9 mouse cellular contexts compared by ENCODE assay signal in genomic region chr10:52419402-52419801, GRCm38 (mm10). TPM values are rescaled to one million over a fixed set of nuclear protein-coding genes. Genes with fewer than 3 reads are reported as not detected.
DNase-seq lines count a peak whose midpoint lies in the region; ATAC-seq lines count a peak whose summit lies in the region.
"Had no signal": no experiment of that assay in that cellular context is flagged by ENCODE, and none has a peak within 500 bp of the region (broad histone marks: within the 10 kb centered on the region; RNA-seq: fewer than 3 reads in every experiment).

No protein-coding gene starts in this region.

- peak; percentile 84 for DNase-seq in heart, adult 11 months
- no peak for DNase-seq in heart, postnatal 25 days (ENCODE audit: low spot score)
- no peak for DNase-seq in intestine, embryonic 14.5 days (ENCODE audit: low spot score)
- DNase-seq in Muller cell, postnatal 12 days (ENCODE audit: inconsistent ontology term) = no peak
- DNase-seq in urinary bladder, postnatal 10 days (ENCODE audit: low spot score) = no peak
- DNase-seq: cerebellum, postnatal 36 days had no signal

- intact Hi-C loops in heart, postnatal 25 days (cut with DNase I) = no loop called here

- peak overlapping the region; percentile 54; the same call in 1 of the 2 replicates for H3K4me2 ChIP-seq in embryonic facial prominence, embryonic 15.5 days (replicated peaks)
- H3K4me2 ChIP-seq in intestine, embryonic 14.5 days (ENCODE audit: low read length) = peak overlapping the region; percentile 66
- H3K4me2 ChIP-seq in midbrain, embryonic 13.5 days (replicated peaks) = peak overlapping the region; percentile 80

- H3K4me1 ChIP-seq in embryonic facial prominence, embryonic 15.5 days = peaks cover 19% of the 10 kb centered on the region; the same call in 1 of the 2 replicates
- H3K4me1 ChIP-seq in intestine, embryonic 14.5 days (replicated peaks; ENCODE audit: control insufficient read depth, insufficient read depth, low read length) = peaks cover 12% of the 10 kb centered on the region
- H3K4me1 ChIP-seq in midbrain, embryonic 13.5 days (replicated peaks) = peaks cover 45% of the 10 kb centered on the region

- H3K27ac ChIP-seq in embryonic facial prominence, embryonic 15.5 days (replicated peaks) = no peak overlapping the region
- H3K27ac ChIP-seq in intestine, embryonic 14.5 days (ENCODE audit: low read depth) = no peak overlapping the region
- H3K27ac ChIP-seq in midbrain, embryonic 13.5 days = no peak overlapping the region

- no peak overlapping the region for H3K9ac ChIP-seq in embryonic facial prominence, embryonic 15.5 days
- H3K9ac ChIP-seq in intestine, embryonic 14.5 days (ENCODE audit: low read length) = 0 out of 2 replicates have a peak overlapping the region, but pooled peaks have one; percentile 92
- H3K9ac ChIP-seq in midbrain, embryonic 13.5 days (replicated peaks) = peak overlapping the region; percentile 88

- peak overlapping the region; percentile 85; the same call in 1 of the 2 replicates for H3K4me3 ChIP-seq in embryonic facial prominence, embryonic 15.5 days (replicated peaks)
- peak overlapping the region; percentile 85; the same call in 1 of the 2 replicates for H3K4me3 ChIP-seq in intestine, embryonic 14.5 days (ENCODE audit: low read depth, low read length)
- peak overlapping the region; percentile 66 for H3K4me3 ChIP-seq in midbrain, embryonic 13.5 days (replicated peaks)

- no peaks in the 10 kb centered on the region for H3K9me3 ChIP-seq in embryonic facial prominence, embryonic 15.5 days (replicated peaks)
- no peaks in the 10 kb centered on the region for H3K9me3 ChIP-seq in intestine, embryonic 14.5 days (ENCODE audit: control insufficient read depth, low read length)
- H3K9me3 ChIP-seq in midbrain, embryonic 13.5 days = no peaks in the 10 kb centered on the region

- no peaks in the 10 kb centered on the region for H3K27me3 ChIP-seq in embryonic facial prominence, embryonic 15.5 days
- no peaks in the 10 kb centered on the region for H3K27me3 ChIP-seq in intestine, embryonic 14.5 days (replicated peaks; ENCODE audit: control insufficient read depth, insufficient read depth, low read length)
- H3K27me3 ChIP-seq in midbrain, embryonic 13.5 days = no peaks in the 10 kb centered on the region

- WGBS in embryonic facial prominence, embryonic 15.5 days = 68% methylated on average over 4 of the region's 4 CpGs
- WGBS in intestine, embryonic 14.5 days = 76% methylated on average over 4 of the region's 4 CpGs
- 81% methylated on average over 4 of the region's 4 CpGs for WGBS in midbrain, embryonic 13.5 days

- ATAC-seq in embryonic facial prominence, embryonic 15.5 days (ENCODE audit: insufficient number of reproducible peaks, low FRiP score, low TSS enrichment, low read depth) = no peak
- no peak for ATAC-seq in intestine, embryonic 14.5 days (replicated peaks; ENCODE audit: low FRiP score, low TSS enrichment, low read depth)
- ATAC-seq in midbrain, embryonic 13.5 days = no peak
- ATAC-seq in erythroid progenitor cell, adult 5-6 weeks (replicated peaks; ENCODE audit: low FRiP score, poor library complexity, severe bottlenecking) = no peak

- no peaks in the 10 kb centered on the region for H3K36me3 ChIP-seq in embryonic facial prominence, embryonic 15.5 days
- H3K36me3 ChIP-seq in intestine, embryonic 14.5 days (ENCODE audit: control insufficient read depth, insufficient read depth, low read length) = 0 out of 2 replicates have a peak, but pooled peaks cover 7% of the 10 kb centered on the region
- no peaks in the 10 kb centered on the region for H3K36me3 ChIP-seq in midbrain, embryonic 13.5 days

RNA-seq across cellular contexts. Expression of gene Nus1, which starts 2.1 kb away (rescaled TPM):
- 10 to 100 TPM; 28.5 to 28.8 TPM for total RNA-seq in heart, postnatal 25 days (2021)
- polyA plus RNA-seq in embryonic facial prominence, embryonic 15.5 days (2015; fragmentation: Nextera tagmentation; extraction: Ambion mirVana) = 13.0 and 14.4 TPM in 2 replicates
- polyA plus RNA-seq in intestine, embryonic 14.5 days (2014; fragmentation: Nextera tagmentation; extraction: Ambion mirVana) = 15.0 and 16.6 TPM in 2 replicates
- polyA plus RNA-seq in midbrain, embryonic 13.5 days (2015; fragmentation: Nextera tagmentation; extraction: Ambion mirVana) = 18.3 and 18.5 TPM in 2 replicates
- total RNA-seq in erythroid progenitor cell, adult 5-6 weeks (2015; ENCODE audit: low replicate concordance) = 9.4 and 10.1 TPM in 2 replicates
- 4.7 and 10.8 TPM in 2 replicates for total RNA-seq in erythroid progenitor cell, adult 5-6 weeks (2017; ENCODE audit: low replicate concordance)

RNA-seq across cellular contexts. Expression of gene Nepn, which starts 30.6 kb away (rescaled TPM):
- total RNA-seq in heart, postnatal 25 days (2021) = under 1 TPM; 0.21 to 0.31 TPM
- polyA plus RNA-seq in embryonic facial prominence, embryonic 15.5 days (2015; fragmentation: Nextera tagmentation; extraction: Ambion mirVana) = not detected in 2 replicates
- polyA plus RNA-seq in intestine, embryonic 14.5 days (2014; fragmentation: Nextera tagmentation; extraction: Ambion mirVana) = 1.1 and 3.0 TPM in 2 replicates
- not detected in 2 replicates for polyA plus RNA-seq in midbrain, embryonic 13.5 days (2015; fragmentation: Nextera tagmentation; extraction: Ambion mirVana)
- not detected in 2 replicates for total RNA-seq in erythroid progenitor cell, adult 5-6 weeks (2015; ENCODE audit: low replicate concordance)
- not detected in 2 replicates for total RNA-seq in erythroid progenitor cell, adult 5-6 weeks (2017; ENCODE audit: low replicate concordance)

RNA-seq across cellular contexts. Expression of gene Gopc, which starts 37.5 kb away (rescaled TPM):
- 10 to 100 TPM; 12.5 to 15.0 TPM for total RNA-seq in heart, postnatal 25 days (2021)
- 20.2 and 21.1 TPM in 2 replicates for polyA plus RNA-seq in embryonic facial prominence, embryonic 15.5 days (2015; fragmentation: Nextera tagmentation; extraction: Ambion mirVana)
- 17.8 and 19.2 TPM in 2 replicates for polyA plus RNA-seq in intestine, embryonic 14.5 days (2014; fragmentation: Nextera tagmentation; extraction: Ambion mirVana)
- 22.3 and 22.9 TPM in 2 replicates for polyA plus RNA-seq in midbrain, embryonic 13.5 days (2015; fragmentation: Nextera tagmentation; extraction: Ambion mirVana)
- total RNA-seq in erythroid progenitor cell, adult 5-6 weeks (2015; ENCODE audit: low replicate concordance) = 6.3 and 7.2 TPM in 2 replicates
- 1.1 and 6.4 TPM in 2 replicates for total RNA-seq in erythroid progenitor cell, adult 5-6 weeks (2017; ENCODE audit: low replicate concordance)
